Mouse (Mus musculus) 3134 (cell line): ENCODE data around the gene Dntt.

Experiments
- DNase-seq: peaks from one replicate; pipeline ENCODE4 v3.0.0-alpha.2; 2011; ENCODE audit warnings: low spot score; ENCODE audit not compliant: insufficient read length; ENCODE audit errors: extremely low read depth

Dntt gene

DNA sequence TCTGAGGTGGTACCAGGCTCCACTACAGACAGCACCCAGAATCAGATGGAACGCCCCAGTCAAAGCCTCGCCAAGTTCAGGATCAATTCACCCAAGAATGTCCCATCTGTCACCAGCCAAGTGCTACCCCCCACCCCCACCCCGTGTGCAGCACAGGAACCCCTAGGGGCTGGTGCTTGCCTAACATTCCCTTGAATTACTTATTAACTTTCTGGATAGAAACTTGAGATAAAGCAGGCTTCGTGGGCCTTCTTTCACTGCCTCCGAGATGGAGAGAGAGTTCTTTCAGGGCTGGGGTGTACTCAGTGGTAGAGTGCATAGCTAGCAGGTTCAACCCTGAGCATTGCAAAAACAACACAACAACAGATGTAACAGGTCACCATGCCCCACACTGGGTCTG, 23.2 kb downstream of the Dntt start:
- no peak for DNase-seq

GRCm38 (mm10) chr19:41053530-41053929, 24.5 kb downstream of the Dntt start:
- DNase-seq = no peak

- no peak for DNase-seq
Observed at GRCm38 (mm10) chr19:41054702-41055101, 25.6 kb downstream of the Dntt start.

DNA sequence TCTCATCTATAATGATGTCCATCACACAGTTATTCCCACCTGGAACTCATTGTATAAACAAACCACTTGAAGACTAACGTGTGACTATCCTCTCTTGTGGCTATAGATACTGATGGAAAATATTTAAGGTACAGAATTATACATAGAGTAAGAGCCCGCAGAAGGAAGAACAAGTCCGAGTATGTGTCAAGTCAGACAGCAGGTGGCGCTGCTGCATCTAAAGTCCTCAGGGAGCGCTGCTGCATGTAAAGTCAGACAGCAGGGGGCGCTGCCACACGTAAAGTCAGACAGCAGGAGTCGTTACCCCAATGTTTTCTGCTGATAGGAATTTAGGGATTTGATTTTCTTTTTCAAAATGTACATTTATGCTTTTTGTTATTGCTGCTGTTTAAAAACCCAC, 42.4 kb downstream of the Dntt start:
- peak; percentile 51 for DNase-seq

- no peak for DNase-seq
Observed at GRCm38 (mm10) chr19:41073746-41074455, 44.8 kb downstream of the Dntt start.

DNA sequence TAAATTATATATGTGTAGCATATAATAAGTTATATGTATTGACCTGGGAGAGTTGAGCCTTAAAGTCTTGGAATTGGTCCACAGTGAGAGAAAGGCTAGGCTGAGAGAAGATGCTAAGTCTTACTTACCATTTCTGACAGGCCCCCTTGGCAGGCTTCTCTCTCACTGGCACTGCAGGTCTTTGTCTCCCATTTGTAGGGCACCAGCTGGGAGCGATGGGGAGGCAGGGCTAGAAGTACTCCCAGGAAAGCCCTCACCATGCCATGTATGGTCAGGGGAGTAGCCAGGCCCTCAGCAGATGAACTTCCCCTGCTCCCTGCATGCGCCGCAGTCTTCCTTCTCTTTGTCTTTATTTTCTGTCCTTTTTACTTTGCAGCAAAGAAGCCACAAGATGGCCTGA, 47.8 kb downstream of the Dntt start, which contains the start of gene Opalin:
Gene Opalin (minus strand): TSS at position 208 of the 400 bp plus-strand sequence.
- no peak for DNase-seq

GRCm38 (mm10) chr19:41081589-41081988, 52.5 kb downstream of the Dntt start:
- no peak for DNase-seq

DNA sequence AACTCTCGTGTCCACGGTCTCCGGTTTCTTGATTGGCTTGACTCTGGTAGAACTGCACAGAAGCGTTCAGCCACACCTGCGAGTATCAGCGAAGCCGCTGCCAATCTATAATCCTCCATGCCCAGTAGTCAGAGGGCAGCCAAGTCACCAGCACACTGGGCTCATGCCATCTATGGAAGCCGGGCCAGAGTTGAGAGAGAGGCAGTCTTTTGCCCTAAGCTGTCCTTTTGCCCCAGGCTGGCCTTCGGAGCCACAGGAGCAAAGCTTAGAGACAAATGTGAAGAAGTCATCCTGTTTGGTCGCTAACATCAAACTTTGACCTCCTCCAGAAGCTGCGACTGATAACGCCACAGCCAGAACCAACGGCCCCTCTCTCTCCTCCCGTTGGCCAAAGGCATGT, 54.6 kb downstream of the Dntt start:
- DNase-seq = no peak

GRCm38 (mm10) chr19:41086289-41086688, 57.2 kb downstream of the Dntt start:
- DNase-seq = no peak

DNA sequence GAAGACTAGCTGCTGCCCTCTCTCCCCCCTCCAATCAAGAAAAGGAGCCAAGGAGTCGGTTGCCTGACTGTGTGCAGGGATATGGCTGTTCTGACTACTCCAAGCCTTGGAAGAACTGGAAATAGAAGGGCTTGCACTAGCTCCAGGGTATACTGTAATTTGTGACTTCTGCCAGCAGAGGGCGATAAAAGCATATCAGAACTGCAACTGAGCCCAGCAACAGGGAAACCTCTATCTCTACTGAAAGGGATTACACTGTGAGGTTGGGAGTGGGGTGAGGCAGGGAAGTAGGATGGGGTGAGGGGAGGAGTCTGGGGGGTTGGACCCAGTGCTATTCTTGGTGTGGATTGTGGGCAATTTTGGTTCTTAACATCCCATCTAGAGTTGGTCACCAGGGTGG, 57.6 kb downstream of the Dntt start:
- no peak for DNase-seq

DNA sequence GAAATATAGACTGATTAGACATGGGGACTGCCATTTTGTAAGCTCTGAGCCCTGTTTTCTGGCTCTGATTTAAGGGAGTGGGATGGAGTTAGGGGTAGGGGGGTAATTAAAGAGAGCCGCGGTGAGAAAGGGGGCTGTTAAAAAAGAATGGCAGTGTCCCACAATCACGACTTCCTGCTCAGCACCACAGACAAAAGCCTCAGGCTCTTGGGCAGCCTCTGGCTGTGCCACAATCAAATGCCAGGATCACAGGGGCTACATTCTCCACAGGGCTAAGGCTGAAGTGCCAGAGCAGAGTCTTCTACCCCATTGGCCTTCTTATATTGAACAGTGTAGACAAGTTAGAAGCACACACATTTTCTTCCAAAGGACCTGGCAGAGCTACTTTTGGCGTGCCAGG, 58.8 kb downstream of the Dntt start:
- DNase-seq = no peak

GRCm38 (mm10) chr19:41088491-41088890, 59.4 kb downstream of the Dntt start:
- no peak for DNase-seq

DNA sequence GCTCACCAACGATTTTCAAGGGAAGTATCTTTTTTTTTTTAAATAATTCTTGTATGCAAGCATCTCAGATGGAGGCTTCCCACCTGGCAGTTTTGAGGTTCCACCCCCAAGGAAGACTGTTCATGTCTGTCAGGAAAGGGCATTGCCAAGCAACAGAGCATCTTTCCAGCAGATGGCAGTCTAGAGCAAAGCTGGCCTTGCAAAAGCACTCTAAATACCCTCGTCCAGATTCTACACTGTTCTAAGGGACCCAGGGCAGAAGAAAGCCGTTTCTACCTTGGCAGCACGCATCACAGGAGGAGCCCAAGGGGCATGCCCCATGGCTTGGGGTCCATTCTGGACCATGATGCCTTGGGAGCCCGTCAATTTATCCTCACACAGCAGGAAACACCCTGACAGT, 60.8 kb downstream of the Dntt start:
- no peak for DNase-seq

- no peak for DNase-seq
Observed at GRCm38 (mm10) chr19:41091901-41092300, 62.8 kb downstream of the Dntt start.

- DNase-seq = no peak
Observed at GRCm38 (mm10) chr19:41097038-41097437, 68.0 kb downstream of the Dntt start.

DNA sequence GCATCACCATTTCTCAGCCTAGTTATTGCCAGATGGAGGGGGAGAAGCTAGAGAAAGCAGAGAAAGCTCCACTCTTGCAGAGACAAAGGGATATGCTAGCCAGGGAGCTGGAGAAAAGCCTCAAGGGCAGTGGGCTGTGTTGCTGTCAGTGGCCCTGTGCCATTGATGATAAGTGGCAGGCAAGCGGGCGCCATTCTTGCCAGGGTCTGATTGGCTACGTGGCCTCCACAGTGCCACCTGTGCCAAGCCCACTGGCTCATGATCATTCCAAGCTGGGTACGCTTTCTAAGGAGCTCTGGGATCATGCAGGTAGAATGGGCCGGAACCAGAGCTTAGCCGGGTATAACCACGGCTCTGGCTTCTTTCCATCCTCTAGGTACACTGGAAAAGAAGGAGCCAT, 71.8 kb downstream of the Dntt start:
- no peak for DNase-seq

DNA sequence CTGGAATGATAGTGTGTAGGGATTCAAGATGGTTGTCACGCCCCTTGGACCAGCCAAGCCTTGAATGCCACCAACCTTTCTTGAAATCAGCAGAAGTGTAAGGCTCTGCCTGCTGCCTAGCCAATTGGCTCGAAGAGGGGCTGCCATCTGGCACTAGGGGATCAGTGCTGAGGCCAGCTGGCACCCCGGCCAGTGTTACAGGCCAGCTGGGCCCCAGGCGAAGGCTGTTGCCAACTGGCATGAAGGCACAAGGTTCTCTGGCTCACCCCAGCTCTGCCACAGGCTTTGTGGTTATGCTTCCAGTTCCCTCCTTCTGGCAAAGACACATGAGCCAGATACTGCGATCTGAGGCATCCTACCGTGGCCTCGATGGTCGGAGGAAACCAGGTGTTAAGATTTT, 72.3 kb downstream of the Dntt start:
- DNase-seq = peak; percentile 78

- no peak for DNase-seq
Observed at GRCm38 (mm10) chr19:41104922-41105321, 75.8 kb downstream of the Dntt start.

GRCm38 (mm10) chr19:41107530-41107929, 78.5 kb downstream of the Dntt start:
- DNase-seq = no peak

DNA sequence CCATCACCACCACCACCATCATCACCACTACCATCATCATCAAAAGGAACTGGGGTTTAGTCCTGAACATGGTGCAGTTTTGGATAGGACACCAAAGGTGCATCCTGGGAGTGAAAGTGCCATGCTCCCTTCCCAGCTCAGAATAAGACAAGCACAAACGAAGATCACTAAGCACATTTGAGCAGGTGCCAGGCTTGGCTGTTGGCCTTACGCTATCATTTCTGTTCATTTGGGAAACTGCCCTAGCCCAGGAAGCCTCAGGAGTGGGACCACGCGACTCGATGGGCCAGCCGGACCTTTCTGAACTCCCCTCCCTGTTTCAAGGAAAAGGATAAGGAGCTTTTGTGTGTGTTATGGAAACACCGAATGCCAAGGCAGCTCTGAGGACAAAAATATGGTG, 79.6 kb downstream of the Dntt start:
- no peak for DNase-seq
